Mouse (Mus musculus): ENCODE measurements around the gene 0610040J01Rik. TPM values are rescaled to one million over a fixed set of nuclear protein-coding genes. Genes with fewer than 3 reads are reported as not detected.

0610040J01Rik gene
- polyA plus RNA-seq, 1 experiment from 2014 or later: 4.5 TPM

DNA sequence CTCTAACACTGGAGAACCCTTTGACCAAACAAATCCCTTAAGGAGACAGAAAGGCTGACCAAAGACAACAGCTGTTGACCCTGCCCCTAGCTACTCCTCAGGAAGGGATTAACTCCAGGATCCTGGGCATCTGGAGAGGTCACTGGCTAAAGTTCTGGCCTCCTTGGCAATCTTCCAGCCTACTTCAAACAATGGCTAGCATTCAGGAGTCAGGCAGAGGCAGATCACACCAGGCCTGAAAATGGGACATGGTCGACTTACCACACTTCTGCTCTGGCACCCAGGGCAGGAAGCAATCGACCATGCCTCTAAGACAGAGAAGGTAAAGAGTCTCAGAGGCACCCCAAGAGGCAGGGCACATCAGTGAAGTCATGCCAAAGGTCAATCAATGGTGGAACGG, 137.0 kb downstream of the 0610040J01Rik start:
- Histone ChIP-seq H3K4me1 (replicated peaks) (peaks cover 18% of the 10 kb centered on the region; the same call in 1 of the 2 replicates), H3K9ac (no peak overlapping the region), H3K4me3 (no peak overlapping the region), H3K36me3 (no peaks in the 10 kb centered on the region), H3K9me3 (no peaks in the 10 kb centered on the region), H3K27me3 (no peaks in the 10 kb centered on the region), H3K4me2 (no peak overlapping the region), H3K27ac (replicated peaks) (no peak overlapping the region)
- WGBS: 48% methylated on average over 3 of the region's 3 CpGs
- ATAC-seq (ENCODE audit: low read depth): no peak

Other genes starting within 250 kb of the 0610040J01Rik start
- gene Nwd2, start 163.3 kb upstream of the 0610040J01Rik start, polyA plus RNA-seq (2015; fragmentation: Nextera tagmentation; extraction: Ambion mirVana): 15.6 and 16.6 TPM in 2 replicates
- 11.7 and 13.7 TPM in 2 replicates for gene Rell1, start 156.5 kb downstream of the 0610040J01Rik start, polyA plus RNA-seq (2015; fragmentation: Nextera tagmentation; extraction: Ambion mirVana)